Comparison of ENCODE assay signal across 7 mouse cellular contexts in the genomic region with DNA sequence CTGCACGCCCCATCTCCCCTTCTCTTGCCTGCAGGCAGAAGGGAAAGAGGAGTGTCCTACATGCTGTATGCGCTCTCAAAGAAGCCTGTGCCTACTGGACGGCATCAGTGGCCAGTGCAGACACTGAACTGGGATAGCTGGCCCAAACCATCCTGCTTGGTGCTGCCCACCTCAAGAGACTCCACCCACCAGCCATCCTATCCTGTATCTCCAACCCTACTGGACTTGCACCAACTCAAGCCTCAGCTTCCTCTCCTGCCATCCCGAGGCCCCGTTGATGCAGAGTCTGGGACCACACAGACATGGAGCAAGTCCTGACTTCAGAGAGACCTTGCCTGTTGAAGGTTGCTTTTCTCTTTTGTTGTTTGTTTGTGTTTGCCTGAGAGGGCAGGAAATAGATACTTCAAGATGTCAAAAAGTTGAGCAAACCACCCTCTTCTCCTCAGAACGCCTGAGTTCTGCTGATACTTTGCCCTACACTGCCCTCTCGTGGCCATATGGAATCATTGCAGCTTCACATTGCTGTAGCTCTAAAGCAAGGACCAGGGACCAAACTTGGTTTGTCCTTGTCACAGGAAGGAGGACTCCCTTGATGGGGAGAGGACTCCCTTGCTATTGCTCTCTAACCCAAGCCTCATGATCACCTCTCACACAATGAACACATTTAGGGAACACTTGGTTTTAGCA. TPM values are rescaled to one million over a fixed set of nuclear protein-coding genes. Genes with fewer than 3 reads are reported as not detected.
DNase-seq lines count a peak whose midpoint lies in the region; ATAC-seq lines count a peak whose summit lies in the region.

No protein-coding gene starts in this region.

- H3K9ac ChIP-seq in intestine, embryonic 14.5 days (ENCODE audit: low read length), result no peak overlapping the region

- H3K27me3 ChIP-seq in intestine, embryonic 14.5 days (replicated peaks; ENCODE audit: control insufficient read depth, insufficient read depth, low read length), result no peaks in the 10 kb centered on the region
- H3K27me3 ChIP-seq in midbrain, embryonic 10.5 days (ENCODE audit: low read depth, poor library complexity, severe bottlenecking), result peaks cover 44% of the 10 kb centered on the region

- no peak overlapping the region for H3K27ac ChIP-seq in intestine, embryonic 14.5 days (ENCODE audit: low read depth)
- H3K27ac ChIP-seq in midbrain, embryonic 10.5 days (replicated peaks), result no peak overlapping the region

- H3K4me3 ChIP-seq in intestine, embryonic 14.5 days (ENCODE audit: low read depth, low read length), result no peak overlapping the region
- H3K4me3 ChIP-seq in midbrain, embryonic 10.5 days, result no peak overlapping the region

- 43% methylated on average over 7 of the region's 7 CpGs for WGBS in intestine, embryonic 14.5 days
- WGBS in midbrain, embryonic 10.5 days, result 57% methylated on average over 7 of the region's 7 CpGs

- H3K4me2 ChIP-seq in intestine, embryonic 14.5 days (ENCODE audit: low read length), result no peak overlapping the region

- no peaks in the 10 kb centered on the region for H3K9me3 ChIP-seq in intestine, embryonic 14.5 days (ENCODE audit: control insufficient read depth, low read length)
- H3K9me3 ChIP-seq in midbrain, embryonic 10.5 days (replicated peaks), result no peaks in the 10 kb centered on the region

- H3K4me1 ChIP-seq in intestine, embryonic 14.5 days (replicated peaks; ENCODE audit: control insufficient read depth, insufficient read depth, low read length), result no peaks in the 10 kb centered on the region
- no peaks in the 10 kb centered on the region for H3K4me1 ChIP-seq in midbrain, embryonic 10.5 days

- H3K36me3 ChIP-seq in intestine, embryonic 14.5 days (ENCODE audit: control insufficient read depth, insufficient read depth, low read length), result no peaks in the 10 kb centered on the region
- H3K36me3 ChIP-seq in midbrain, embryonic 10.5 days, result no peaks in the 10 kb centered on the region

- peak; percentile 80 for DNase-seq in ZHBTc4 (ENCODE audit: low read depth, low spot score)
- peak; percentile 77 for DNase-seq in cerebellum, adult 9-10 months
- DNase-seq in frontal cortex, postnatal 10 days (ENCODE audit: low spot score in 2 of 2), result peak; percentile 38 to 66
- DNase-seq in intestine, embryonic 14.5 days (ENCODE audit: low spot score), result peak; percentile 86
- DNase-seq in left cerebral cortex, adult 8-10 months (ENCODE audit: low spot score in 2 of 2), result peak; percentile 28 to 48
- DNase-seq in midbrain, embryonic 10.5 days (ENCODE audit: low spot score), result peak; percentile 71
- DNase-seq in right cerebral cortex, postnatal 36 days (ENCODE audit: low spot score in 2 of 2), result peak; percentile 26 to 54

- 0 out of 2 replicates have a peak, but pooled peaks have one; percentile 53 for ATAC-seq in intestine, embryonic 14.5 days (replicated peaks; ENCODE audit: low FRiP score, low TSS enrichment, low read depth)

RNA-seq across cellular contexts. Expression of gene Inmt, which starts 7.9 kb away (rescaled TPM):
- 0.23 and 0.28 TPM in 2 replicates for polyA plus RNA-seq in intestine, embryonic 14.5 days (2014; fragmentation: Nextera tagmentation; extraction: Ambion mirVana)
- 1 to 10 TPM; 2.8 to 6.3 (median 4.6) TPM for total RNA-seq in left cerebral cortex, adult 8-10 months (2022)
- 0.62 and 2.0 TPM in 2 replicates for polyA plus RNA-seq in midbrain, embryonic 10.5 days (2016; fragmentation: Nextera tagmentation; extraction: Ambion mirVana)

RNA-seq across cellular contexts. Expression of gene Crhr2, which starts 34.1 kb away (rescaled TPM):
- polyA plus RNA-seq in intestine, embryonic 14.5 days (2014; fragmentation: Nextera tagmentation; extraction: Ambion mirVana), result 0.13 and 0.23 TPM in 2 replicates
- 1 to 10 TPM; 2.5 to 3.3 (median 2.7) TPM for total RNA-seq in left cerebral cortex, adult 8-10 months (2022)
- 0.21 and 0.30 TPM in 2 replicates for polyA plus RNA-seq in midbrain, embryonic 10.5 days (2016; fragmentation: Nextera tagmentation; extraction: Ambion mirVana)

RNA-seq across cellular contexts. Expression of gene Mindy4, which starts 36.3 kb away (rescaled TPM):
- polyA plus RNA-seq in intestine, embryonic 14.5 days (2014; fragmentation: Nextera tagmentation; extraction: Ambion mirVana), result 10.9 and 13.2 TPM in 2 replicates
- 10 to 100 TPM in 3 of 4 experiments, 1 to 10 TPM in 1; 9.1 to 12.6 (median 10.6) TPM for total RNA-seq in left cerebral cortex, adult 8-10 months (2022)
- polyA plus RNA-seq in midbrain, embryonic 10.5 days (2016; fragmentation: Nextera tagmentation; extraction: Ambion mirVana), result 23.3 and 27.1 TPM in 2 replicates
